Mouse (Mus musculus) frontal cortex, postnatal 36 days (tissue): ENCODE measurements around the gene Rsph14.
"Not testable (repeated sequence)": the region's sequence is repeated elsewhere in the genome, so short reads cannot be mapped to it uniquely, and the experiment has no call there.

Experiments
- DNase-seq, 2 experiments: peaks; one replicate each; pipeline ENCODE4 v3.0.0; 2022; ENCODE audit warnings: low spot score in 2 of 2

The Rsph14 gene

DNA sequence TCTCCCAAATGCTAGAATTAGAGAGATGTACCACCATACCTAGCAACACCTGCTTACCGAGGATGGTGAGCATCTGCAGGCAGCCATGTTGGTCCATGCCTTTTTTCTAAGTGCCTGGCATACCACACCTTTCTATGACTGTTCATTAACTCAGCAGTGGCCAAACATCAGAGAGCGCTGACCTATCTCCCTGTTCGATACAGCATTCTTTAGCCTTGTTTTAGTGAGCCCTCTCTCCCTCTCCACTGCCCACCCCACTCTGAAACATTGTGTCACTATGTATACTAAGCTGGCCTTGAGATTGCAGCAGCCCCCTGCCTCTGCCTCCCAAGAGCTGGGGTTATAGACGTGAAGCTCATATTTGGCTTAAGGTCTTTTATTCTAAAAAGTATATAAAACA is 21.3 kb upstream of the Rsph14 start:
- no peak for DNase-seq

DNA sequence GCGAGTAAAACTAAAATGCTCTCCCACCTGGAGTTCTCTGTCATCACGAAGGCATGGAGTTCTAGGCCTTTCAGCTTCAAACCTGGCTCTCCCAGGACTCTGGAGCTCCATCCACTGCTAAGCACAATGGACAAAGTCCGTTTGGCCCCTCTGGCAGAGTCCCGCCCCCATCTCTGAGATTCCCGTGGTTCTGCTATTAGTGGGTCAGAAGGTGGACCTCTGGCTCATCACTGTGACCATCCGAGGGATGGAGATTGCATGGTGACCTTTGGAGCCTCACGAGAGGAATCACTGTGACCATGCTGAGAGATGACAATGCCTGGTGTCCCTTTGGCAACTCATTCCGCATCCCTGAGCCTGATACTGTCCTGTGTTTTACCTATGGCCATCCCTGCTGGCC is 20.5 kb upstream of the Rsph14 start:
- no peak for DNase-seq

DNA sequence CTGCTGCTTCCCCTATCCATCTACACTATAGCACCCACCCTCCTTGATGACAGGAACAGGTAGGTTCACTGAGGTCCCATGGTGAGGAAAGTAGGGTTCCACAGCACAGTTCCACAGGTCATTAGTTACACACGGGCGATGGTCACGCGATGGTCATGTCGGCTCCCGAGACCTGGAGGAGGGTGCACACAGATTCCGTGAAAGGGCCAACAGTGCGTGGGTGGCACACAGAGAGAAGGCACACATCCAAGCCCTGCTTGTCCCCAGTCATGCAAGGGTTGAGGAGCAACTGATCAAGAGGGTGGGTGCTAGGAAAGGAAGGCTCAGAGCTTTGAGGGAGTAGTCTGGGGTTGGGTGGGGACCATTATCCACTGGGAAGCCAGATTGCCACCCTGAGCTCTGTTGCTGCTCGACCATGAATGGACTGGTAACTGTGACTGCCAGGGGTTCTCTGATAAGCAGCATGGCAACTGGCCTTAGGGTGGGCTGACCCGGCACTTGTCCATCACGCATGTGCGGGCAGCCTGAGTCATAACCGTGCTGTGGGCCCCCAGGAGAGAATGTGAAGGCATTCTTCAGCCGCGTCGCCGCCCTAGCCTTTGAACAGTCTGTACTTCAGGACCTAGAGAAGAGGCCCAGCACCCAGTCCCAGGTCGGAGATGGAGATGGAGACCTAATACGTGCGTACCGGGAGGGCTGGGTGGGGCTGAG is 19.1 kb upstream of the Rsph14 start:
- no peak for DNase-seq

DNA sequence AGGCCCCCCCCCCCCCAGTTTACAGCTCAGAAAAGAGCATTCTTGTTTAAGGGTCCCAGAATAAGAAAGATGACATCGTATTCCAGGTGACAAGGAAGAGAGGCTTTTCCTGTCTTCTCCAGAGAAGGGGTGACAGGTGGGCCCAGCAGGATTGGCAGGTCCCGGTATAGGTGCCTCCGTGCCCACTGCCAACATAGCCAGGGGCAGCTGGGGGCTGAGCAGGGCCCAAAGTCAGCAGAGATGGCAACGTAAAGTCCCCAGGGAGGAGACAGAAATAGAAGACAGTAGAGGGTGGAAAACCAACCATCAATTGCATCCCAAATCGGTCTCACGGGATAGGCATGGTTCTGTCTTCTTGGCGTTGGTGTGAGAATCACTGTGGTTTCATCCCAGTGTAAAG is 16.3 kb upstream of the Rsph14 start:
- no peak for DNase-seq

DNA sequence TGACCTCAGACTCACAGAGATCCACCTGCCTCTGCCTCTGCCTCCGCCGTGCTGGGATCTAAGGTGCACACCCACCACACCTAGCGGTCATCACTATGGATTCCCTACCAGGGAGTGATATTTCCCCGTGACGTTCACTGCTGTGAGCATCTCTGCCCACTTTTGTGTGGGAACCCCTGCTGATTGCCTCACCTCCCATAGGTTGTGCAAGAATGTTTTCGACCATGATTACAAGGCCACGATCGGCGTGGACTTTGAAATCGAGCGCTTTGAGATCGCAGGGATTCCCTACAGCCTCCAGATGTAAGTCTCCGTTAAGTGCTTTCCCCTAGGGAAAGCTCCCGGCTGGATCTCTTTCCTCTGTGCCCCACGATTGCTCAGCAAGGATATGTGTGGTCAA is 13.4 kb upstream of the Rsph14 start:
- no peak for DNase-seq

DNA sequence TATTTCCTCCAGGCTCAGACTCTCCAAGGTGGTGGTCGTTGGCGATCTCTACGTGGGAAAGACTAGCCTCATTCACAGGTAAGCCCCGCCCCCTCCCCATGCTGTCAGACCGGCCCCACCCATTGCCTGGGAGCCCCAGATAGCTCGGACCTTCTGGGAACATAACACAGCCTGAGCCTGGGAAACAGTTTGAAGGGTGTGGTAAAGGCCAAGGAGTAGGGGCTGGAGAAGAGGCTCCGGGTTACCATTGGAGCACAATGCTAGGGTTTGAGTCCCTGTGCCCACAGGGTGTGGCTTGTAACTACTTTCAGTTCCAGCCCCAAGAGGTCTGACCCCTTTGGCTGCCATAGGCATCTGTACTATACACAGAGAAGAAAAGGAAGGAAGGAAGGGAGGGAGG is 12.1 kb upstream of the Rsph14 start:
- no peak for DNase-seq

DNA sequence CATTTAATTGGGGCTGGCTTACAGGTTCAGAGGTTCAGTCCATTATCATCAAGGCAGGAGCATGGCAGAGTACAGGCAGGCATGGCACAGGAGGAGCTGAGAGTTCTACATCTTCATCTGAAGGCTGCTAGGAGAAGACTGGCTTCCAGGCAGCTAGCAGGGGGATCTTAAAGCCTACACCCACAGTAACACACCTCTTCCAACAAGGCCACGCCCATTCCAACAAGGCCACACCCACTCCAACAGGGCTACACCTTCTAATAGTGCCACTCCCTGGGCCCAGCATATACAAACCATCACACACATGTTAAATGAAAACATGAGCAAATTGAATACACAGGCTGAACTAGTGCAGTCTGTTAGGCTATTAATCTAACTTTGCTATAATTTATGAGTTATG is 9.7 kb upstream of the Rsph14 start:
- not testable (repeated sequence) for DNase-seq

DNA sequence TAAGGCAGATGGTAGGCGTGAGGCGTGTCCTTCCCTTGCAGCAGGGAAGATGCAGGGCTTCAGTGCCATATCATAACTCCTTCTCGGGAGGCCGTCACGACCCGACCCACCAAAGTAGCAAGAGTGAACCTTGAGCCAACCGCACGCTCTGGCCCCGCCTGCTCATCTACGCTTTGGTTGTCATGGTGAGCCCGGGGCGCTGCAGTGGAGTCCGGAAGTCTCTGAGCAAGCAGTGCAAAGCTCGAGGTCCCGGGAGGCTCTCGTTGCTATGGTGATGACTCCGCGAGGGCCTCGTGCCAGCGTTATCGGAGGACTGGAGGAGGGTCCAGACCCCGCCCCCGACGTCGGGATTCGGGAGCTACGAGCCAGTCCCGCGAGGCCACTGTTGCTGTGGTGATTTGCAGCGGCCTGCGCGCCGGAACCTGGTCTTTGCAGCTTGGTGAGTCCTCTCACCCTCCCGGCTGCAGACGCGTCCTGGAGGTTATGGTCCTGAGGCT is 4.5 kb upstream of the Rsph14 start, which contains the start of gene Rab36:
Gene Rab36, plus strand, starts transcription at position 176 of the 497 bp plus-strand sequence.
- peak; percentile 93 to 95 for DNase-seq

DNA sequence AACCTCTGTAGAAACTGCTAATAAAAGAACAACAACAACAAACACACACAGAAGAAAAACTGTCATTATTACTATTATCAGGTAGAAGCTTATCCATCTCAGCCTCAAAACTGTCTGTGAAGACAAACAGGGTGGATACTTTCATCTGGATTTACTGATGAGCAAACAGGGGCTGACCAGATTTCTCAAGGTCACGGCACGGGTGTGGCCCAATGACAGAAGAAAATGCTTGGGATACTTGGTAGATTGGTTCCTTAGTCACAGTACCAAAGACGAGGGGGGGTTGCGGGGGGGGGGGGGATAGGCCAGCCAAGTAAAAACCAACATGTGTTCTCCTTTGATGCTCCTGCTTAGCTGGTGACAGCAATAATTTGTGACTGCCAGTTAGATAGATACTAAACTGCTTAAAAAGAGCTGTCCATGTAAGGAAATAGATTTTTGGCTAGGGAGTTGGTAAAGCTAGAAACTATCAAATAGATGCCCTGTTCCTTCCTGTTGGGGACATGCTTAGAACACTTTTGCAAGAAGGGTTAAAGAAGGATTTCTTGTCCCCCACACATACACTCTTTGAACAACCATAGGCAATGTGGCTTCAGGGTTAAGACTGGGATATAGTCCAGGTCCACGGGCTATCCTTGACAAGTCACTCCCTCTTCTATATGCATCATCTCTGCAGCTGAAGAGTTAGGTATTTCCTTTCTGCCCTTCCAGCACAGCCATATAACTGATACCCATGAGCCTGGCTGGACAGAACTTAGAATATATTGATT is 856 bp downstream of the Rsph14 start:
- DNase-seq: no peak

DNA sequence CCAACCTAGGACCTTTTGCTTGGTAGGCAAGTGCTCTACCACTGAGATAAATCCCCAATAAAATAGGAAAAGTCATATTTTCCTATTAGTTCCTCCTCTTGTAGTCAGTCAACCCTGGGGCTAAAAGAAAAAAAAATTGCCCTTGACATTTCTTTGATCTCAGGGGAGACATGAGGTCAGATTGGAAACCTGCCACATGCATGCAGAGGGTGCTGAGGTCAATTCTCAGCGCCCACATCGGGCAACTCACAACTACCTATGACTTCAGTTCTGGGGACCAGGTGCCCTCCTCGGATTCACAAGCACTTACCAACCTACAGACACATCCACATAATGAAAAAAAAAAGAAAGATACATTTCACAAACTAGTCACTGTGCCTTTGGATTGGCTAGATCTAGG is 2.2 kb downstream of the Rsph14 start:
- no peak for DNase-seq

DNA sequence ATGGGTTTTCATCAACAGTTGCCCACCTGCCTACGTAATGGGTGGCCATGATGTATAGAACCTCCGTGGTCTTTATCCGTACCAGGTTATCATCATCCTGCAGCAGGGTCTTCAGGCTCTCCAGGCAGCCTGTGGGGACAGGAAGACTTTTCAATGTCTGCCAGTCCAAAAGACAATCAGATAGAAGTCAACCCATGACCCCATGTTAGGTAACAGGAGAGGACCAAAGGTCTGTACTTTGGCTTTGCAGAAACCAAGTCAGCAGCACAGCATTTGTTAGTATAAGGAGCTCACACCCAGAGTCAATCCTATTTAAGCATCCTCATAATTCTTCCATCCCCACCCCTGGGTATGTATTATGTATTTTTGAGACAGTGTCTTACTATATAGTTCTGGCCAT is 2.7 kb downstream of the Rsph14 start:
- no peak for DNase-seq

DNA sequence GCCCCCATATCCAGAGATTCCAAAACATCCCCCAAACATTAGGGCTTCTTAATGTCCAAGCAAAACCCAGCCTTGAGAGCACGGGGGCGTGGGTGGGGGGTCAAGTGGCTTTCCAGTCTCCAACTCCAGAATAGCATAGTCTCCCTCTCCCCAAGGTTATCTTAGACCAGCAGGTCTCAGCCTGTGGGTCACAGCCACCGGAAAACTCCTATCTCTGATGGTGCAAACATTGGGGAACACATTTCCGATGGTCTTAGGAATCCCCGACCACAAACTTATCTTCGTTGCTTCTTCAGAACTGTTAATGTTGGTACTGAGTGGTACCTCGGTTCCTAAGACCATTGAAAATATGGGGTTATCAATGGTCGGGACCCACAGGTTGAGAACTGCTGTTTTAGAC is 3.6 kb downstream of the Rsph14 start:
- DNase-seq: no peak

DNA sequence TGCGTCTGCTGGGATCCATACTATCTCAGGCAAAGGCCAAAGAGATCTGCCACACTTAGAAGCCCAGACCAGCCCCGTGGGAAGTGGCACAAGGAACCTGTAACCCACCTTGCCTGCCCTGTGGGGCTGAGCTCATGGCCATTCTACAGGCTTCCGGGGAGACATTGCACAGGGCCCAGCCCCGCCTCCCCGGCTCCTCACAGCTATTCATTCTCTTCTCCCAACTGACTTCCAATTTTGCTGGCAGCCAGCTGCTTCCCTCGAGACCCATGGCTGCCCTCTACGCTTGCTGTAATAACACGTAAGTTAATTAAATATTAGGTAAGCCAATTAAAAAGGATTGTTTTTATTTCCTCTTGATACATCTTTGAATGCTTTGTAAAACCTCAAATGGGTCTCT is 5.9 kb downstream of the Rsph14 start:
- DNase-seq: no peak

DNA sequence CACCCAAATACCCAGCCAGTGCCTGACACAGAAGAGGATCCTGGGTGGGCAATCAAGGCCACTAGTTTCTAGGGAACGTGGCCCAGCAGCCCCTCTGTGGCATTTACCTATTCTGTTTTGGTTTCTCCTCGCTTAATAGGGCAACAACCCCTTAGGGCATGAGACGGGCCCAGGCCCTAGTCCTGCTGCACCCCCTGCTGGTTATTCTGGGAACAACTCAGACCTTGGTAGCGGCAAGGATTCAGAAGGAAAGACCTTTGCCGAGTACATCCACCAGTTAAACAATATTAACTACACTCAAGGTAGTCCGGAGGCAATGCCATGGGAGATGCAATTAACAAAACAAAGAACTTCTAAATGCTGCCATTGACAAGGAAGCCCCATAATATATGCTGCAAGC is 11.2 kb downstream of the Rsph14 start:
- DNase-seq: peak; percentile 85 to 88

DNA sequence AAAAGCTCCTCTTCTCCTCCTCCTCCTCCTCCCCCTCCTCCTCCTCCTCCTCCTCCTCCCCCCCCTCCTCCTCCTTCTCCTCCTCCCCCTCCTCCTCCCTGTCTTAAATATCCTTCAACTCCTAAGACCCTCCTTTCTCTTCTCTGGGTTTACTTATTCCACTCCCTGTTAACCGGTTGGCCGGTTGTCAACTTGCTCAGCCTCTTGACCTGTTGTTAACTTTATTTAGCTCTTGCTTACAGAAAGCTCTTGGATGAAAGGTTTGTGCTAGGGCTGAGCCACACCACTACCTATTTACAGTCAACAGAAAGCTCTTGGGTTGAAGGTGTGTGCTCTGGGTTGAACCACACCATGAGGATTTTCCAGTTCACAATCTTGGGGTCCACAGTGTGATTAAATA is 12.1 kb downstream of the Rsph14 start:
- DNase-seq: no peak

DNA sequence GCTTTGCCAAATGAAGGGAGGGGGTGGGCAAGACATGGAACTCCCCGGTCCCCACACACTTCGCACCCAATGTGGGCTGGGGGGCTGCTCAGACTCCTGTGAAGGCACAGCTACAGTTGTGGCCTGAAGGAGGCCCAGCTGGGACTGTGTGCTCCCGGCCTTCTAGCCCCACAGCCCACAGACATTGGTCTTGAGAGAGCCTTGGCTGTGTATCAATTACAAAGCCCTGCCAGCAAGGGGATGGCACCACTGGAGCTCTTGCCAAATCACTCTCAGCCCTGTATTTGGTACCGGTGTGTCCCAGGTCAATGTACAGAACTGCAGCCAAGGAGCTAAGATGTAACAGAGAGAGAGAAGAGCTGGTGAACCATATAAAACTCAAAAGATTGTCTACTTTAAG is 15.9 kb downstream of the Rsph14 start:
- no peak for DNase-seq

DNA sequence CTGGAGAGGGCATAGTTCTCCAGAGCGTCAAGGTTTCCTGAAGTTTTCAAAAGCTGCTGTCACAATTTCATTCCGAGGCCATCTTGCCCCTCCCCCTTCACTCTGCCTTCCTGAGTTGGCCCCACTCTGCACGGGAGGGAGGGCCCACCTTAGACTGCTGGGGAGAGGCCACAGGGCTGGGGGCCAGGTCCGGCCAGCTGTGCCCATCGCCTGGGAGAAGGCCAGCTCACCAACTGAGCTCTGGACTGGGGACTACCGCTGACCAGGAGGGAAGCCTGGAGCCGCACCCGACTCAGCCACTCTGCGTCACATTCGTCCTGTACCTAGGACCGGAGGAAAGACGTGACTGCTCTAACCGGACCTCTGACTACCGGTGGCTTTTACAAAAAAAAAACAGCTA is 16.9 kb downstream of the Rsph14 start:
- DNase-seq: no peak

DNA sequence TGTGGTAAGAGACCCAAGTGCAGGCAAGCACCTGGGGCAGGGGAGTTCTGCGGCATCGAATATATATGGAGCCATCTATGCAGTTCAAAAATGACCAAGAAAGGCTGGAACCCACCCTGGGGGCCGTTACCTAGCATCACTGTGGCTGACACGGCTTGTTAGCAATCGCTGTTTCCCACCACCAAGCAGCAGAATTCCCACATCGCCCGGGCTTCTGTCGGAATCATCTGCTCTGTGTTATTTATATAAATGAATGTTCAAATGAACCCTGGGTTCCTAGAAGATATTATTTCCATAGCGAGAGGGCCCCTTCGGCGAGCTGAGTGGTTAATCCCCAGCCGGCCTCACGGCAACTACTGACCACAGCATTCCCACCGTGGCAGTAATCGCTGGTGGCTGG is 21.7 kb downstream of the Rsph14 start:
- DNase-seq: no peak

DNA sequence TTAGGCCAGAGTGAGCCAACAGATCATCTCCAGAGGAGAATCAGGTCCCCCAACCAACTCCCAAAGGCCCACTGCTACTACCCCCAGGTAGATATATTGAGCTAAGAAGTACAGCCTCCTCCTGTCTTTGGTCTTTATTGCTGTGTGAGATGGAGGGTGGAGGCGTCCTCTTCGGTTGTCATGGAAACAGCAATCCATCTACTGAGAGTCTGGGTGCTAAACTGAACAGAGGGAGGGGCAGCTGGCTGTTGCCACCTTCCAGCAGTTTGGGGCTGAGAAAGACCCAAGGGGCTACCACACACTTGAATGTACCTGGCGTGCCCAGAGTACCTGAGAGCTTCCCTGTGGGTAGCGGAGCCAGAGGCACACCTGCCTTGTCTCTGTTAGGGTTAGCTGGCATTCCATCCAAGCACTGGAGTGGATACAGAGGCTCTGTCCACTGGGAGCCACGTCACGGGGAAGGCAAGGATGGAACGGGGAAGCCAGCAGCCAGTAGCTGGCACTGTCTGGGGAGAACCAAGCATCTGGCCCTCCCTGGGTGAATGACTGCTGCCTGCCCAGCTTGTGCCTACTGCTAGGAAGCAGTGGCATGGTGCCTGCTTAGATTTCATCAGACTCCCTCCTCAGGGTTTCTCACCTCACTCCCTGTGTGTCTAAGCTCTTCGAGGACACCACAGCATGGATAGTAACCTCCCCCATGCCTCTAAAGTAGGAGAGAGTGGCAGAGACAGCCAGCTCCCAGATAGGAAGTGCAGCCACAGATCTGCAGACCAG is 25.3 kb downstream of the Rsph14 start:
- DNase-seq: peak; percentile 76 to 87

DNA sequence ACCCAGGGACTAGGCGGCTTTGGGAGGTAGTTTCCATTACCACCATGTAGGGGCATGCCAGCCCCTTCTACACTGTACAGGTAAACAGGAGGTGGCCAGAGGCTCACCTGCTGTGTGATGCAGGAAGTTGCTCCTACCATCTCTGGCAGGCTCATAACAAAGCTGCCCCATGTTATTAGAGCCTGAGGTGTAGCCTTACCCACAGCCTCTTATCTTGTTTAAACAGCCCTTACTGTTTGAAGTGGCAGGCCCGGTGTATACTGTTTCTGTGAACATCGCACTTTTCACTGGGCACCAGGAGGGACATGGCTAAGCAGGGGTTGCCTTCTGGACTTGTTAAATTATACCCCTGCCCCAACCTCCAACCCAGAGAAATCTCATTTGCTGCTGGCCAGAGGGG is 28.3 kb downstream of the Rsph14 start:
- DNase-seq: no peak

DNA sequence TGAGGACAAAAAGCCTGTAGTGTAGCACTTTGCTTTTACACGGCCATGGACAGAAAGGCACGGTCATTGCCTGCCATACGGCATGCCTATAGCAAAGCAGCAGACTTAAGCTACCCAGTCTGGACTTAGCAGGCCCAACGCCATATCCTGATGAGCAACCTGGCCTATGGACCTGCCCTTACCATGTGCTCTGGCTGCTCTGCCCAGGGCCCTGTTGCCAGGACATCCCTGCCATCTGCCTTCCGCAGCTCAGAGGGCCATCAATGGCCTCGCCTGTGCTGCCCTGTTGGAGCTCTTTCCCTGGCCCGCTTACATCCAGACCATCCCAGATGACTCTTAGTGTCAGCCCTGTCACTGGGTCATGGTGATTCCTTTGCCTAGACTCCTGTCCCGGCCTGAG is 31.0 kb downstream of the Rsph14 start:
- no peak for DNase-seq

DNA sequence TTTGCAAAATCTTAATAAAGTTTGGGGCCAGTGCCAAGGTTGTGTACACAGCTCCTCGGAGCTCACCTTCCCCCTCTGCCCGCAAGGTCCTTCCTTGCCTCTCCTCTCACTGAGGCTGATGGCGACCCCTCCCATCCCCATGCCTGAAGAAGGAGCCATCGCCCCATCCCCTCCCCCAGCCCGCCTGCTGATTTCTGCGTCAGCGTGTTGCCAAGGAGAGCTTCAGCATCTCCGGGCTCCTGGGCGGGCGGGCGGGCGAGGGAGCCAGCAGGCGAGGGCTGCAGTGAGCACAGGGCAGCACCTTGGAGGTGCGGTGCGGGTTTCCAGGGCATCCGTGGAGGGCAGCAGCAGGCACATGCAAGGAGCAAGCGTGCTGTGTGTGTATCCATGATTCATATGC is 37.0 kb downstream of the Rsph14 start:
- DNase-seq: peak in 1 of 2 experiments; percentile 60

DNA sequence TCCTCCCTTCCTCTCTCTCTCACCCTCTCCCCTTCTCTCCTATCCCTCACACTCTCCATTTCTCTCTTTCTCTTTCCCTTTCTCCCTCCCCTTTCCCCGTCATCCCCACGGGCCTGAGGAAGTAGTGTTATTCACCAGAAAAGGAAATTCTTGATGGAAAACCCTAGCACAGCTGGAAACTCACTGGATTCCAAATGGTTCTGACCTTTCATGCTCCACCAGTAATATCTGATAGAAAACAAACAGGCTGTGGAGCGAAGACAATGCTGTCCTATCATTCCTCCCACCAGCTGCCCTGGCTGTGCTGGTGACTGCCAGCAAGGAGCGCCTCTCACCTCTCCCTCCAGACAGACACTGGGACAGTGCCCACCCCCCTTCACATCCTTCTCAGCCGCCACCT is 37.5 kb downstream of the Rsph14 start:
- DNase-seq: no peak
